Mouse (Mus musculus) kidney, adult 2 months (tissue): Measurements from ENCODE around the gene Tcte3.
"Not testable (repeated sequence)": the region's sequence is repeated elsewhere in the genome, so short reads cannot be mapped to it uniquely, and the experiment has no call there.

ENCODE experiments used
- CTCF ChIP-seq: fragments of 200-500 bp; conservative IDR thresholded peaks from 2 replicates; pipeline ENCODE4 v1.5.1; 2011; ENCODE audit warnings: low read depth, mild to moderate bottlenecking, control low read depth, low read length, moderate library complexity, mixed read lengths; ENCODE audit not compliant: insufficient read depth, insufficient read length
- POLR2A ChIP-seq: fragments of 200-500 bp; IDR thresholded peaks from one replicate; pipeline ENCODE4 v1.6.1; 2011; ENCODE audit warnings: low read depth, low read length, control low read depth

DNA sequence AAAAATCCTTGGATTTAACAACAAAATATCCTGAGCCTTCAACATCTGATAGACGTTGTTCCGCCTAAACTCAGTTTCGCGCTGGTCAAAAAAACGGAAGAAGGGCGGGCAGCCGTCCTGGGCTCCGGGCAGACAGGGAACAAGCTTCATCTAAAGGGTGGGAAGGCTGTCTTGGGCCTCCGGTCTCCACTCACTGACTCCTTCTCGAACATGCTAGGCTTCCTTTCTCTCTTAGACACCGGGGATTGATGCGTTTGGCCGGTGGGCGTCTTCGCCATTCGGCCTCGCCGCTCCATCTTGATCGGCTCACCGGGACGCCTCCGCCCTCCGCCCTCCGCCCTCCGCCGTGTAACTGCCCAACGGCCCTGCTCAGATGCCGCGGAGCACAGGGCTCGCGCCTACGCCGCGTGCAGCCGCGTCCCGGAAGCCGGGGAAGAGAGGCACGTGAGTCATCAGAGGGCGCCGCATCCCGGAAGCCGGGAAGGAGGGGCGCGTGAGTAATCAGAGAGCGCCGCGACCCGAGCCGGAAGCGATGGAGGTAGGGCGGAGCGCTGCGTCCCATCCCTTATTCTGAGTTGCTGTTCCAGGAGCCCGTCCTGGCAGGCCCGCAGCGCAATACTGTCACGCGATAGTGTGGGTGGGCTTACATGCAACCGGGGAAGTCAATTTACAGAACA is 62.8 kb downstream of the Tcte3 start, which contains the start of the genes 9030025P20Rik and Gm3417:
- not testable (repeated sequence) for TF ChIP-seq CTCF, POLR2A
